Mouse (Mus musculus) retina, postnatal 1 day (tissue): Measurements from ENCODE around the gene Tnip3.

Experiments
- DNase-seq: peaks from one replicate; pipeline ENCODE4 v3.0.0-alpha.2; 2012

Gene Tnip3

DNA sequence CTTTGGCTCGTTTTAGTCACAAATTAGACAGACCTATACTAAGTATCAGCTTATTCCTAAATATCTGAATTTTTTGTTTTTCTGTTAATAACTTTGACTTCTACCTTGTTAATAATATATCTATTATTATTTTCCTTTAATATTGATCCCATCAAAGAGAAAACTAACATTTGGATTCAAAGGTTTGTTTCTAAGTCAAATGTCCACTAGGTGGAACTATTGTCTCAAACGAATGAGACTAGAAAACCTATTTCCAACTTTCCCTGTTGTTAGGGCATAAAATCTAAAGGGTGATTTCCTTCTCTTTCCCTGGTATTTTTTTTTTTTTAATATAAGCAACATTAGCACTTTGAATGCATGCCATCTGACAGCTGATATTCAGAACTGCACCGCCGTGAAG, 126.3 kb downstream of the Tnip3 start:
- peak; percentile 65 for DNase-seq

DNA sequence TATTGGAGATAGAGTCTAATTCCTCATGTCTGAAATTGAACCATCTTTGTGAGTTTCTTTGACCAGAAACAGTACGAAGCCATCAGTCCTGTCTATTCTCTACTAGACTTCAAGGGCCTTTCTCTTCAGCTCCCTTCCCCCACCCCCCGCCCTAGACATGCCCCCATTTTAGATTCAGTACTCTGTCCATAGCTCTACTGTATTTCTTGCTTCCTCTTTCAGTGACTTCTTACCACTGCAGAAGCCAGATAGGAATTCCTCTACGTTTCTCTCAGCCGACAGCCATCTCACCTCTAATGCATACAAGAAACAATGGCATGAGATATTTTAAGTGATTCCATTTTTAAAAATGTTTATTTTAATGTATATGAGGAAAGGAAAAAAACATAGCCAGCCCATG, 136.2 kb downstream of the Tnip3 start:
- no peak for DNase-seq

DNA sequence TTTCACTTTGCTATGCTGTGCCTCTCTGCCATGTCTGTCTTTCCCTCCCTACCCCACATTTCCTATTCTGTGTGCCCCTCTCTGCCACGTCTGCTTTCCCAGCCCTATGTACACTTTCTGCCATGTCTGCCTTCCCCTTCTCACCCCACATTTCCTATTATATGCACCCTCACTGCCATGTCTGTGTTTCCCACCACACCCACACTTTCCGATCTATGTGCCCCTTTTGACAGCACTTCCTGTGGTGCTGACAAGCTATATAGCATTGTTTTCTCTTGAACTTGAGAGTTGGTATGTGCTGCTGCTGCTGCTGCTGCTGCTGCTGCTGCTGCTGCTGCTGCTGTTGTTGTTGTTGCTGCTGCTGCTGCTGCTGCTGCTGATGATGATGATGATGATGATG, 136.9 kb downstream of the Tnip3 start:
- DNase-seq: no peak

DNA sequence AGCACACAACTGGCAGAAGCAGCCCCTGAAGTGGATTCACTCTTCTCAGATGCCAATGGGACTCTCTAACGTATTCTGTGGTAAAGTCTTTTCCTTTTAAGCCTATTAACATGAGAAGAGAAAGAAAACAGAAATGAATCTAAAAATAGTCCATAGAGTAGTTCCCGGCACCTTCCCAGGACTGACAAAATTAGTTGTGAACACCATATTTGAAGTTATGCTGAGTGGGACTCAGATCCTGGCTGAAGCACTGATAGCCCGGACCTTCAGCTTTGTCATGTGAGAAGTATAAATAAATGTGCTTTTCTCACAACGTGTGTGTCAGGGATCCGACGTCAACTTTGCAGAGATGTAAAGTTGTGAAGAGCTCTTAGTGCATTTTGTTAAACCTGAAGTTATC, 138.9 kb downstream of the Tnip3 start:
- no peak for DNase-seq

- DNase-seq: no peak
These were observed 141.2 kb downstream of the Tnip3 start for GRCm38 (mm10) chr6:65666295-65666694.

DNA sequence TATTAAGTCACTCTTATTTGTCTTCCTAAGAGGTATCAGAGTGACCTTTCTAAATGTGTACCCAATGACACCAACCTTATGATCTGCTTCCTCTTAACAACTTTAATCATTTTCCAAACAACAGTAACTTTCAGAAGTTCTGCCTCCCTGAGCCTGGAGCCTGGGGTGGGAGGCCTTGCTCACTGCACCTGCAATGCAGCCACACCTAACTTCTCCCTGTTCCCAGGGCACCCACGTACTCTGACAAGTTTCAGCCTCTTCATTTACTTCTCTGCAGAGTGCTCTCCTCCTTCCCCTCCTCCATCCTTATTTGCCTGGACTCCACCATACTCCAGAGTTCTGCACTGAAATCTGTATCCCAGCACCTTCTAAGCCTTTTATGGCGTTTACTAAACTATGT, 144.9 kb downstream of the Tnip3 start:
- DNase-seq: no peak

DNA sequence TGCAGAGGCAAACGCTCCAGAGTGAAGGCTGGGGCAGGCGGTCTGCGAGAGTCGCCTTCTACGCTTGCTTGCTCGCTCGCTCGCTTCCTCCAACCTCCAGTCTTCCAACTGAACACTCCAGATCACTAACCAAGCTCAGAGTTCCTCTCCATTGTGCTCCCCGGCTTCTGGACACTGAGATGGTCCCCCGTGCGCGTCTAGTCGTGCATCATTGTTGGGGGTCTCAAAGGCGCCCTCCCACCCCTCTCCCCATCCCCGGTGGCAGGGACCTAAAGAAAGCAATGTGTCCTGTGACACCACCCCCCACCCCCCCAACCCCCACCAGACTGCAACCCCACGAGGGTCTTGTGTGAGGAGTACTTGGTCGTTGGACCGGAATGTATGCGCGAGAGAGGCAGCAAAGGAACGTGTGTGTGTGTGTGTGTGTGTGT, 145.9 kb downstream of the Tnip3 start:
- no peak for DNase-seq

- peak; percentile 91 for DNase-seq
These were observed 146.3 kb downstream of the Tnip3 start, which contains the start of gene Ndnf for GRCm38 (mm10) chr6:65671451-65671850. Ndnf (plus strand) TSS chr6:65671590.

DNA sequence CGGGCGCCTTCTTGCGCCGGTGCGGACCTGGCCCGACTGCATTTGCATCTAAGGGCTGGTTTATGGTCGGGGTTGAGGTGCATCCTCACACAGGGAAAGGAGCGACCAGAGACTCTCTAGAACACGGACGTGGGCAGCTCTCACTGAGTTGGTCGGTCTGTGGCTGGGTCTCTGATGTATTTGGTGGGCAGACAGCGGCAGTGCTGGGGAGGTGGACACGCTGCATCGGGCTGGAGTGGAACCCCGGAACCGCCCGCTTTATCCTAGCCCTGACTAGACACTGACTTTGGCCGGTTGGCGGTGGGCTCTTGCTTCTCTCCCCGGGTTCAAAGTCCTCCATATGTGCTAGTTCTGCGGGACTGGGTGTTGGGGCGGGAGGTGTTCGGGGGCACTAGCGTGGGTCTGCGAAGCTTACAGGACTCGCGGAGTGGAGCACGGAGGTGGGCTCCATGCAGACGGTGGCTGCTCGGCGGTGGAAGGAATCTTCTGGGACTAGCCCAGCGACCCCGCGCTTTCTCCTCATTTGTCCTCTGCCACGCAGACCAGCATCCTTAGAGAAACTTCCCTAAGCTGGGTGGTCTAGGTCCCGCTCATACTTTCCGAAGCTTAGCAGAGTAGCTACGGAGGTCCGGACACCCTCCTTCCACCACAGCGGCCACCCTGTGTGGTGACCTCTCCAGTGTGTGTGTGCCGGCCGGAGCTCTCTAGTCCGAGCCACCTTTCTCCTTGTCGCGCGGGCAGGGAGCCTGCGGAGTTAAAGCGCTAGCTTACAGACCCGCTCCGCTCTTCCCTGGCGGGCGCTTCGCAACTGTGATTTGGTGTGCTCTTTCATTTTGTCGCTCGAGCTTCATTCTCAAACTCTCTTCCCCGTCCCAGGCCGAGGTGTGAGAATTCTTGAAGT, 147.3 kb downstream of the Tnip3 start:
- DNase-seq: peak; percentile 68
